ENCODE assay signal across 7 mouse cellular contexts in genomic region chrX:20291282-20292039, GRCm38 (mm10). TPM values are rescaled to one million over a fixed set of nuclear protein-coding genes. Genes with fewer than 3 reads are reported as not detected.
A peak's percentile ranks its signal among the peaks of the same experiment; 100 is the strongest.
DNase-seq lines count a peak whose midpoint lies in the region; ATAC-seq and TF ChIP-seq lines count a peak whose summit lies in the region.

TSS of gene Slc9a7 (minus strand) at chrX:20291807.

- H3K9ac ChIP-seq in embryonic facial prominence, embryonic 15.5 days, result no peak within 1 kb of the TSS
- H3K9ac ChIP-seq in heart, embryonic 11.5 days (ENCODE audit: low read depth, low read length), result peak within 1 kb of the TSS; percentile 67
- peak within 1 kb of the TSS; percentile 42 for H3K9ac ChIP-seq in kidney, embryonic 15.5 days
- peak within 1 kb of the TSS; percentile 63 for H3K9ac ChIP-seq in midbrain, postnatal 0 days (replicated peaks; ENCODE audit: low read length, poor library complexity, severe bottlenecking)

- H3K4me2 ChIP-seq in embryonic facial prominence, embryonic 15.5 days (replicated peaks), result peak within 1 kb of the TSS; percentile 82
- H3K4me2 ChIP-seq in heart, embryonic 11.5 days, result peak within 1 kb of the TSS; percentile 65
- peak within 1 kb of the TSS; percentile 82 for H3K4me2 ChIP-seq in kidney, embryonic 15.5 days
- H3K4me2 ChIP-seq in midbrain, postnatal 0 days (ENCODE audit: low read depth, low read length, poor library complexity, severe bottlenecking), result peak within 1 kb of the TSS; percentile 53

- no peak within 1 kb of the TSS for H3K27ac ChIP-seq in embryonic facial prominence, embryonic 15.5 days (replicated peaks)
- no peak within 1 kb of the TSS for H3K27ac ChIP-seq in heart, embryonic 11.5 days (ENCODE audit: low read depth, low read length)
- no peak within 1 kb of the TSS for H3K27ac ChIP-seq in kidney, embryonic 15.5 days
- H3K27ac ChIP-seq in midbrain, postnatal 0 days (ENCODE audit: low read depth, low read length), result peak within 1 kb of the TSS; percentile 70

- TF ChIP-seq CTCF in midbrain, postnatal 0 days (IDR thresholded peaks at IDR 0.05), result no peak; the same call in 1 of the 2 replicates

- H3K9me3 ChIP-seq in embryonic facial prominence, embryonic 15.5 days (replicated peaks), result no peaks in the 10 kb centered on the region
- no peaks in the 10 kb centered on the region for H3K9me3 ChIP-seq in heart, embryonic 11.5 days (replicated peaks; ENCODE audit: control insufficient read depth, low read length)
- H3K9me3 ChIP-seq in kidney, embryonic 15.5 days (replicated peaks), result no peaks in the 10 kb centered on the region
- H3K9me3 ChIP-seq in midbrain, postnatal 0 days (ENCODE audit: low read length), result no peaks in the 10 kb centered on the region

- no peaks in the 10 kb centered on the region for H3K27me3 ChIP-seq in embryonic facial prominence, embryonic 15.5 days
- peaks cover 7% of the 10 kb centered on the region; the same call in 1 of the 2 replicates for H3K27me3 ChIP-seq in heart, embryonic 11.5 days (ENCODE audit: control insufficient read depth, insufficient read depth, low read length)
- H3K27me3 ChIP-seq in kidney, embryonic 15.5 days, result peaks cover 9% of the 10 kb centered on the region
- no peaks in the 10 kb centered on the region for H3K27me3 ChIP-seq in midbrain, postnatal 0 days (ENCODE audit: insufficient read depth, low read length)

- no peaks in the 10 kb centered on the region for H3K4me1 ChIP-seq in embryonic facial prominence, embryonic 15.5 days
- H3K4me1 ChIP-seq in heart, embryonic 11.5 days (ENCODE audit: control insufficient read depth, insufficient read depth, low read length), result no peaks in the 10 kb centered on the region
- no peaks in the 10 kb centered on the region for H3K4me1 ChIP-seq in kidney, embryonic 15.5 days
- no peaks in the 10 kb centered on the region for H3K4me1 ChIP-seq in midbrain, postnatal 0 days (ENCODE audit: insufficient read depth, low read length)

- ATAC-seq in embryonic facial prominence, embryonic 15.5 days (ENCODE audit: insufficient number of reproducible peaks, low FRiP score, low TSS enrichment, low read depth), result peak; percentile 75
- ATAC-seq in heart, embryonic 11.5 days (replicated peaks; ENCODE audit: insufficient number of reproducible peaks, low FRiP score, low TSS enrichment), result peak; percentile 69
- ATAC-seq in kidney, embryonic 15.5 days (replicated peaks; ENCODE audit: low FRiP score), result peak; percentile 97
- ATAC-seq in midbrain, postnatal 0 days (ENCODE audit: low FRiP score), result peak; percentile 86

- peak in 1 of 2 experiments; percentile 4 for DNase-seq in adrenal gland, postnatal 4 days (ENCODE audit: low spot score in 2 of 2)
- DNase-seq in liver, result peak; percentile 38
- peak; percentile 49 for DNase-seq in midbrain, postnatal 0 days (ENCODE audit: low spot score)
- peak; percentile 16 to 69 for DNase-seq in spleen, postnatal 10 days (ENCODE audit: low spot score in 2 of 2)

- peak within 1 kb of the TSS; percentile 55 for H3K4me3 ChIP-seq in embryonic facial prominence, embryonic 15.5 days (replicated peaks)
- peak within 1 kb of the TSS; percentile 58 for H3K4me3 ChIP-seq in heart, embryonic 11.5 days (ENCODE audit: low read depth, low read length)
- peak within 1 kb of the TSS; percentile 60 for H3K4me3 ChIP-seq in kidney, embryonic 15.5 days (replicated peaks)
- peak within 1 kb of the TSS; percentile 60 for H3K4me3 ChIP-seq in midbrain, postnatal 0 days (ENCODE audit: low read depth, low read length)

- WGBS in embryonic facial prominence, embryonic 15.5 days, result 14% methylated on average over 36 of the region's 65 CpGs
- WGBS in heart, embryonic 11.5 days (ENCODE audit: insufficient replicate concordance), result 13% methylated on average over 36 of the region's 65 CpGs
- WGBS in kidney, embryonic 15.5 days, result 17% methylated on average over 46 of the region's 65 CpGs
- 29% methylated on average over 31 of the region's 65 CpGs for WGBS in midbrain, postnatal 0 days

- no peaks in the 10 kb centered on the region for H3K36me3 ChIP-seq in embryonic facial prominence, embryonic 15.5 days
- H3K36me3 ChIP-seq in heart, embryonic 11.5 days (ENCODE audit: control insufficient read depth, insufficient read depth, low read length), result no peaks in the 10 kb centered on the region
- H3K36me3 ChIP-seq in kidney, embryonic 15.5 days, result no peaks in the 10 kb centered on the region
- no peaks in the 10 kb centered on the region for H3K36me3 ChIP-seq in midbrain, postnatal 0 days (ENCODE audit: insufficient read depth, low read length)

RNA-seq across cellular contexts. Expression of gene Slc9a7, which starts in this region (rescaled TPM):
- 10 to 100 TPM; 11.2 to 11.4 TPM for total RNA-seq in adrenal gland, postnatal 4 days (2021)
- 1.5 and 2.6 TPM in 2 replicates for polyA plus RNA-seq in embryonic facial prominence, embryonic 15.5 days (2015; fragmentation: Nextera tagmentation; extraction: Ambion mirVana)
- 4.8 and 4.9 TPM in 2 replicates for polyA plus RNA-seq in heart, embryonic 11.5 days (2014; fragmentation: Nextera tagmentation; extraction: Ambion mirVana)
- 1.1 TPM in 2 replicates for polyA plus RNA-seq in kidney, embryonic 15.5 days (2015; fragmentation: Nextera tagmentation; extraction: Ambion mirVana)
- total RNA-seq in midbrain, postnatal 0 days (2014; rRNA removed), result 89.7 and 94.6 TPM in 2 replicates
- 13.3 and 13.5 TPM in 2 replicates for polyA plus RNA-seq in midbrain, postnatal 0 days (2015; fragmentation: Nextera tagmentation; extraction: Ambion mirVana)
